Mouse (Mus musculus) midbrain, embryonic 15.5 days (tissue): ENCODE data around the gene Shc2. TPM values are rescaled to one million over a fixed set of nuclear protein-coding genes. Genes with fewer than 3 reads are reported as not detected.

Experiments used
- ATAC-seq: fragments of 200-750 bp; cut with Nextera tagmentation; replicated peaks from 2 replicates; pipeline ENCODE4 v1.8.0; 2017; ENCODE audit warnings: moderate TSS enrichment
- H3K27ac ChIP-seq: fragments of 300-500 bp; sonication (generic); 2 replicates; pipeline ENCODE4 v1.5.1; 2015; ENCODE audit warnings: mild to moderate bottlenecking, inconsistent platforms
- H3K27me3 ChIP-seq: fragments of 300-500 bp; sonication (generic); replicated peaks from 2 replicates; pipeline ENCODE4 v1.6.1; 2015; ENCODE audit warnings: inconsistent platforms
- H3K36me3 ChIP-seq: fragments of 300-500 bp; sonication (generic); replicated peaks from 2 replicates; pipeline ENCODE4 v1.6.1; 2015; ENCODE audit warnings: inconsistent platforms
- H3K4me1 ChIP-seq: fragments of 300-500 bp; sonication (generic); 2 replicates; pipeline ENCODE4 v1.6.1; 2015; ENCODE audit warnings: inconsistent platforms
- H3K4me2 ChIP-seq: fragments of 300-500 bp; sonication (generic); 2 replicates; pipeline ENCODE4 v1.6.1; 2015; ENCODE audit warnings: inconsistent platforms, mild to moderate bottlenecking, moderate library complexity
- H3K4me3 ChIP-seq: fragments of 300-500 bp; sonication (generic); 2 replicates; pipeline ENCODE4 v1.5.1; 2015; ENCODE audit warnings: mild to moderate bottlenecking, inconsistent platforms
- H3K9ac ChIP-seq: fragments of 300-500 bp; sonication (generic); 2 replicates; pipeline ENCODE4 v1.6.1; 2015; ENCODE audit warnings: mild to moderate bottlenecking, inconsistent platforms
- H3K9me3 ChIP-seq: fragments of 300-500 bp; sonication (generic); 2 replicates; pipeline ENCODE4 v1.6.1; 2016; ENCODE audit warnings: inconsistent platforms
- WGBS: fragments of 180-500 bp; shearing (Covaris S2); methylation state at CpG from one replicate; pipeline ENCODE4 v1.1.7; 2015; ENCODE audit warnings: mixed read lengths; 5-methylcytosine and 5-hydroxymethylcytosine counted together
- polyA plus RNA-seq: library from polyadenylated mRNA; unstranded; fragments of >200 nt; fragmentation: Nextera tagmentation; extraction: Ambion mirVana; gene quantifications from 2 replicates; pipeline ENCODE4 v1.2.1, GENCODE M21; 2015

Gene Shc2
- polyA plus RNA-seq, 1 experiment from 2014 or later, result 30.1 TPM

DNA sequence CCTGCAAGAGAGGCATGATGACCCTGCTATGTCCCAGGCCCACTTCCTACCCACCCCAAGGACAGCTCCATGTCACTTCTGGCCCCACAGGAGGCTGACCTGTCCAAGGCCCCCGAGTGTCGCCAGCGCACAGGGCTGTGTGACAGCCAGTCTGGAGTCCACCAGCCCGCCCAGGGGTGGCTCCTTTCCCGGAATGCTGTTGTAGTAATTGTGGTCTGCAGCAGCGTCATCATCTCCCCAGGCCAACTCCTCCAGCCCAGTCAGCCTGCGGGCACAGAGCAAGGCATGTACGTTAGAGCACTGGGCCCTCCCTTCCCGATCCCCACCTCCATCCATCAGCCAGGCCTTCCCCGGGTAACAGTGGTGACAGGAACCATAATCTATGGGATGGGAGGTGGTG lies 11.6 kb downstream of the Shc2 start:
- no peak overlapping the region for H3K9ac ChIP-seq
- 91% methylated on average over 10 of the region's 10 CpGs for WGBS
- no peaks in the 10 kb centered on the region for H3K36me3 ChIP-seq
- ATAC-seq, result no peak
- no peak overlapping the region for H3K27ac ChIP-seq
- no peak overlapping the region for H3K4me3 ChIP-seq
- no peaks in the 10 kb centered on the region for H3K4me1 ChIP-seq
- no peaks in the 10 kb centered on the region for H3K27me3 ChIP-seq
- H3K4me2 ChIP-seq, result no peak overlapping the region
- H3K9me3 ChIP-seq, result no peaks in the 10 kb centered on the region

DNA sequence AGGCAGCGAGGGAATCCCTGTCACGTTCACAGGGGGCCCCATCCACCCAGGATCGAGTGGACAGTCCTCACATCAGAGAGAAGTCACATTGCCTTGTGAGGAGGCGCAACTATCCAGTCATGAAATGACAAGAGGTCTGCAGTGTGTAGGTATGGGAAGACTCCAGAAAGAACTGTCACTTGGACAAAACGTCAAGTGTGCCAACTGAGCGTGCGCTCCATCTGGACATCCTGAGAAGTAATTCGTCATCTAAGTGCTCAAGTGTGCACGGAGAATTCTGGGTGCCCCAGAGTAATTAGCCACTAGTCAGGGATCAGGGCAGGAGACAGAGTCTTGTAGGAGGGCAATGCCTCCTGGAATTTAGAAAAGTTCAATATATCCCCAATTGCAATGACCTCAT lies 12.3 kb downstream of the Shc2 start:
- Histone ChIP-seq H3K9me3 (no peaks in the 10 kb centered on the region), H3K4me2 (no peak overlapping the region), H3K4me3 (no peak overlapping the region), H3K9ac (no peak overlapping the region), H3K4me1 (no peaks in the 10 kb centered on the region), H3K36me3 (no peaks in the 10 kb centered on the region), H3K27ac (no peak overlapping the region), H3K27me3 (no peaks in the 10 kb centered on the region)
- WGBS, result 82% methylated on average over 9 of the region's 9 CpGs
- no peak for ATAC-seq

DNA sequence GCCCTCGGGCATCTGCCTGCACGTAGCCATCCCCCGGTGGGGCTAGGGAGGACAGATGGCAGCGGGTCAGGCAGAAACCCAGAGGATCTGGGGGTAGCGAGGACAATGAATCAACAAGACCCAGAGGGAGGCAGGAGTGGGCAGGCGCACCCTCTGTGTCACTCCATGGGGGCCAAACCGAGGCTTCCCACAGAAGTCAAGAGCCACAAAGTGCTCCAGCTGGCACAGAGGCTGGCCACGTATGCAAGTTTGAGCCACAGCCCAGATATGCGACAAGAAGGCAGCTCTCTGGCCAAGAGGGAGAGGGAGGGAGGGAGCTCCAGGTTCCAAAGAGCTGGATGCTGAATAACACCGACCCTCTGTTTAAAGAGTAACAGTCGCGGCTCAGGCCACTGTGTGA lies 13.8 kb downstream of the Shc2 start:
- H3K4me2 ChIP-seq, result no peak overlapping the region
- WGBS, result 71% methylated on average over 12 of the region's 12 CpGs
- no peaks in the 10 kb centered on the region for H3K4me1 ChIP-seq
- no peak overlapping the region for H3K9ac ChIP-seq
- H3K9me3 ChIP-seq, result no peaks in the 10 kb centered on the region
- H3K36me3 ChIP-seq, result no peaks in the 10 kb centered on the region
- H3K4me3 ChIP-seq, result no peak overlapping the region
- ATAC-seq, result no peak
- H3K27me3 ChIP-seq, result no peaks in the 10 kb centered on the region
- H3K27ac ChIP-seq, result no peak overlapping the region

GRCm38 (mm10) chr10:79616376-79616775 lies 21.3 kb downstream of the Shc2 start:
- Histone ChIP-seq H3K4me1 (peaks cover 25% of the 10 kb centered on the region), H3K4me2 (no peak overlapping the region), H3K27ac (no peak overlapping the region), H3K4me3 (no peak overlapping the region), H3K9ac (no peak overlapping the region), H3K36me3 (no peaks in the 10 kb centered on the region), H3K27me3 (peaks cover 21% of the 10 kb centered on the region), H3K9me3 (no peaks in the 10 kb centered on the region)
- ATAC-seq, result no peak
- WGBS, result 88% methylated on average over 5 of the region's 5 CpGs

DNA sequence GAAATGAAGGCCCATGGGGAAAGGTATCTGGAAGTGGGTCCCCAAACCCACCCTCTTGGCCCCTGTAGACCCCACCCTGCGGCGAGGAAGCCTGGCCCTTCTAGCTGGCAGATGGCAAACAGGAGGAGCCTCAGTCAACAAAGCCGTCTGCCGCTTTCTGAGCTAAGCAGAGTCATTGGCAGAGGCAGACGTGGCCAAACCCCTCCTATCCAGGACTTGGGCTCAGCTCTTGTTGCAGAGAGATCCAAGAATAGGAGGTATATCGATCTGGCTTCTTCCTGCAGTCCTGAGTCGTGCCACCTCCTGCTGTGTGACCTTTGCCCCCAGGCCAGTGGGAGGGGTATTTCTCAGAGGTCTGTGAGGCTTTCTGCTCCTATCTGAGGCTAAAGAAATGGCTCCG lies 21.9 kb downstream of the Shc2 start:
- Histone ChIP-seq H3K4me2 (no peak overlapping the region), H3K4me1 (peaks cover 27% of the 10 kb centered on the region), H3K36me3 (no peaks in the 10 kb centered on the region), H3K27ac (no peak overlapping the region), H3K9me3 (no peaks in the 10 kb centered on the region), H3K27me3 (peaks cover 23% of the 10 kb centered on the region), H3K9ac (no peak overlapping the region), H3K4me3 (no peak overlapping the region)
- 10% methylated on average over 8 of the region's 8 CpGs for WGBS
- no peak for ATAC-seq

GRCm38 (mm10) chr10:79614305-79614643 lies 23.4 kb downstream of the Shc2 start:
- Histone ChIP-seq H3K4me2 (peak overlapping the region; percentile 93), H3K4me3 (peak overlapping the region; percentile 54), H3K36me3 (no peaks in the 10 kb centered on the region), H3K9me3 (no peaks in the 10 kb centered on the region), H3K27me3 (peaks cover 28% of the 10 kb centered on the region), H3K27ac (peak overlapping the region; percentile 23; the same call in 1 of the 2 replicates), H3K4me1 (peaks cover 27% of the 10 kb centered on the region), H3K9ac (no peak overlapping the region)
- no peak for ATAC-seq
- WGBS, result 88% methylated on average over 1 of the region's 1 CpGs

DNA sequence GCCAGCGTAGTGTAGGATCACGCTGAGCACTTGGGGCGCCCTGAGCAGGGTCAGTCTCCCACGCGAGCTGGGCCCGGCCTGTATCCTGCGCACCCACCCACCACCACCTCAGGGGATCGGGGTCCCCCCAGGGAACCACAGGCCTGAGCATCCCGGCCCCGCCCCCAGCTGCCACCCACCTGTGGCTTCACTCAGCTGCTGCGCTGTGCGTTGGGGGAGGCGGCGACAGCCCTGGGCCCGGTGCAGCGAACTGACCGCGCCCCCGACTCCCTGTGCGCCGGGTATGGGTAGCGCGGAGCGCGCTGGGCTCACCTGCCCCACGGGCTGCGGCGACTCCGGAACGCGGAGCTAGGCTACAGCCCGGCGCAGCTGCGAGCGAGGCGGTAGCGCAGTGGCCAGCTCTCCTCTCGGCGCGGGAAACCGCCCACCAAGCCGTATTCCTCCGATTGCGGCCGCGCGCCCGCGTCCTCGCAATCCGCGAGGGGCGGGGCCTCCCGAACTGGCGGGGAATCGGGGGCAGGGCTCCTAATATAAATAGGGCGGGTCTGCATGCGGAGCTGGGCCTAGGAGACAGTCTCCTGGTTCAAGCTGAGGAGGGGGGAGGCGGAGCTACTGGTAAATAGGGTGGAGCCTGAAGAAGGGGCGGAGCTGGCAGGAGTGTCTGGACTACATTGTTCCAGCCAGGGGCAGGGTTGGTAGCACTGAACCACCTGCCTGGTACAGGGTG lies 24.0 kb downstream of the Shc2 start, which contains the start of gene C2cd4c:
C2cd4c (minus strand) TSS at position 448 of the 727 bp plus-strand sequence.
- Histone ChIP-seq H3K4me3 (peak within 1 kb of the TSS; percentile 54), H3K4me2 (peak within 1 kb of the TSS; percentile 93), H3K27me3 (peaks cover 28% of the 10 kb centered on the region), H3K36me3 (no peaks in the 10 kb centered on the region), H3K27ac (peak within 1 kb of the TSS; percentile 23; the same call in 1 of the 2 replicates), H3K4me1 (peaks cover 27% of the 10 kb centered on the region), H3K9me3 (no peaks in the 10 kb centered on the region), H3K9ac (peak within 1 kb of the TSS; percentile 55)
- under 1% methylated on average over 60 of the region's 60 CpGs for WGBS
- ATAC-seq, result peak; percentile 93

DNA sequence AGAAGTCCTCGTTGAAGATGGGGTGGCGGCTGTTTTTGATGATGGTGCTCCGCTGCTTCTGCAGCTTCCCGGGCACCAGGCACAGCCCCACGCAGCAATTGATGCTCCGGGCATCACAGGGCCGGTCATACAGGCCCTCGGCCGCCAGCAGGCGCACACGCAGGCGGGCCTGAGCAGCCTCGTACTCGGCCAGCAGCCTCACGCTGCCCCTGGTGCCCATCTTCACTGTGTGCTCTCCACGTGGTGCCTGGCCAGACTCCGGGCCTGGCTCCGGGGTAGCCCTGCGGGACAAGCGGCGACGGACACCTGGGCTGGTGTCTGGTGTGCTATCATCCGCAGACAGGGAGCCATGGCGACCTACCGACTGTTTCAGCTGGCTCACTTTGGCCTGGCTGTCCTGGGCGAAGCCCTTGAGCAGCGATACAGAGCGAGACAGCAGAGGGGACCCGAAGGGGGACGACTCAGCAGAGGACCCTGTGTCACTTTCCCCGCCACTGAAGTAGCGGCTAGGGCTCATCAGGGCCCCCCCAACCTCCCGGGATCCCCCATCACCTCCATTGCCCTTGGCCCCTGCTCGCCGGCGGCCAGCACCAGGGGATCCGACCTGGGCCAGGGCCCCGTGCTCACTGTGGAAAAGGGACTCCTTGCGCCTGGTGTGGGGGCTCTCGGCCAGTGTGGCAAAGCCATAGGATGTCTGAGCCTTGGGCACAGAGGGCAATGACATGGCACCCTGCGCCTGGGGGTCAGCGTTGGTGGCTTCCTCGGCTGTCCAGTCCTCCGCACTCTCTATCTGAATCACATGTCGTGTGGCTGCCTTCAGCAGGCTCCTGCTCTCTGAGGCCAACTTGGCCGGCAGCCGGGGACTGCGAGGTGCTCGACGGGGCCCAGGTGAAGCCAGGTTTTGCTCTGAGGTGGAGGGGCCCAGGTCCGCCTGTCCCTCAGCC lies 25.3 kb downstream of the Shc2 start:
- Histone ChIP-seq H3K9me3 (no peaks in the 10 kb centered on the region), H3K36me3 (no peaks in the 10 kb centered on the region), H3K4me3 (peak overlapping the region; percentile 54), H3K4me2 (peak overlapping the region; percentile 93), H3K4me1 (peaks cover 27% of the 10 kb centered on the region), H3K9ac (peak overlapping the region; percentile 25; the same call in 1 of the 2 replicates), H3K27ac (no peak overlapping the region), H3K27me3 (peaks cover 28% of the 10 kb centered on the region)
- ATAC-seq, result no peak
- 11% methylated on average over 51 of the region's 51 CpGs for WGBS

GRCm38 (mm10) chr10:79611296-79611695 lies 26.4 kb downstream of the Shc2 start:
- ATAC-seq, result no peak
- Histone ChIP-seq H3K4me3 (no peak overlapping the region), H3K4me2 (no peak overlapping the region), H3K27me3 (peaks cover 28% of the 10 kb centered on the region), H3K4me1 (peaks cover 27% of the 10 kb centered on the region), H3K9ac (no peak overlapping the region), H3K36me3 (no peaks in the 10 kb centered on the region), H3K9me3 (no peaks in the 10 kb centered on the region), H3K27ac (no peak overlapping the region)
- 39% methylated on average over 5 of the region's 5 CpGs for whole genome bisulfite sequencing

GRCm38 (mm10) chr10:79609276-79609675 lies 28.4 kb downstream of the Shc2 start:
- Histone ChIP-seq H3K4me3 (no peak overlapping the region), H3K9ac (no peak overlapping the region), H3K4me2 (no peak overlapping the region), H3K27ac (no peak overlapping the region), H3K27me3 (peaks cover 28% of the 10 kb centered on the region), H3K36me3 (no peaks in the 10 kb centered on the region), H3K9me3 (no peaks in the 10 kb centered on the region), H3K4me1 (peaks cover 27% of the 10 kb centered on the region)
- 79% methylated on average over 3 of the region's 3 CpGs for WGBS
- no peak for ATAC-seq

DNA sequence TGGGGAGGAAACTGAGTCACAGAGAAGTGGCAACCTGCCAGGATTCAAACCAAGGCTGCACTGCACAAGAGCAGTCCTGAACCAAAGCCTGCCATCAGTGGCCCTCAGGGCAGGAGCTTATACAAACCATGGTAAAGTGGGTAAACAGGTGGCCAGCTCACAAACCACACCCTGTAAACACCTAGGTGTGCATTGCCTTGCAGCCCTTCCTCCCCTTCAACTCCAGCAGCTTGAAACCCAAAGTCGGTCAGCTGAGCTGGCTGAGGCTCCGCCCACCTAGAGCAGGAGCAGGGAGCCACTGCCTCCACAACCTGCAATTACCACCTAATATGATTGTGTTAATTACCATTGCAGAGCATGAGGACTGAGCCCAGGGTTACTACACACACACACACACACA lies 29.8 kb downstream of the Shc2 start:
- H3K9ac ChIP-seq, result no peak overlapping the region
- H3K27me3 ChIP-seq, result peaks cover 21% of the 10 kb centered on the region
- H3K9me3 ChIP-seq, result no peaks in the 10 kb centered on the region
- H3K4me2 ChIP-seq, result no peak overlapping the region
- H3K4me1 ChIP-seq, result peaks cover 15% of the 10 kb centered on the region
- no peak overlapping the region for H3K4me3 ChIP-seq
- WGBS, result 30% methylated on average over 2 of the region's 2 CpGs
- no peak for ATAC-seq
- no peak overlapping the region for H3K27ac ChIP-seq
- no peaks in the 10 kb centered on the region for H3K36me3 ChIP-seq

GRCm38 (mm10) chr10:79606537-79606936 lies 31.2 kb downstream of the Shc2 start:
- 62% methylated on average over 4 of the region's 4 CpGs for WGBS
- Histone ChIP-seq H3K4me2 (no peak overlapping the region), H3K9ac (no peak overlapping the region), H3K9me3 (no peaks in the 10 kb centered on the region), H3K36me3 (no peaks in the 10 kb centered on the region), H3K27me3 (0 out of 2 replicates have a peak, but pooled peaks cover 9% of the 10 kb centered on the region), H3K4me1 (0 out of 2 replicates have a peak, but pooled peaks cover 3% of the 10 kb centered on the region), H3K27ac (no peak overlapping the region), H3K4me3 (no peak overlapping the region)
- no peak for ATAC-seq
